Comparison of ENCODE assay signal across 8 mouse cellular contexts in genomic region chr2:4557028-4557427, GRCm38 (mm10).
DNase-seq lines count a peak whose midpoint lies in the region; ATAC-seq and TF ChIP-seq lines count a peak whose summit lies in the region.

No protein-coding gene starts in this region.

- no peaks in the 10 kb centered on the region for H3K36me3 ChIP-seq in intestine, embryonic 14.5 days (ENCODE audit: control insufficient read depth, insufficient read depth, low read length)
- no peaks in the 10 kb centered on the region for H3K36me3 ChIP-seq in intestine, postnatal 0 days (ENCODE audit: control insufficient read depth, insufficient read depth)
- peaks cover 0 to 59% of the 10 kb centered on the region in 2 experiments; a peak in 2 of 4 replicates for H3K36me3 ChIP-seq in MEL (ENCODE audit: control insufficient read depth in 1 of 2, insufficient read depth in 2 of 2, low read length in 2 of 2)
- no peaks in the 10 kb centered on the region for H3K36me3 ChIP-seq in forebrain, embryonic 15.5 days
- 0 out of 2 replicates have a peak, but pooled peaks cover under 1% of the 10 kb centered on the region for H3K36me3 ChIP-seq in liver, embryonic 16.5 days (ENCODE audit: control insufficient read depth, insufficient read depth)

- peaks cover 38% of the 10 kb centered on the region for H3K4me1 ChIP-seq in intestine, embryonic 14.5 days (replicated peaks; ENCODE audit: control insufficient read depth, insufficient read depth, low read length)
- H3K4me1 ChIP-seq in intestine, postnatal 0 days (replicated peaks; ENCODE audit: control insufficient read depth, insufficient read depth, low read length): peaks cover 26% of the 10 kb centered on the region
- H3K4me1 ChIP-seq in MEL (ENCODE audit: control insufficient read depth in 1 of 2, insufficient read depth in 2 of 2, low read length in 2 of 2): peaks cover 45 to 46% of the 10 kb centered on the region in 2 experiments
- H3K4me1 ChIP-seq in forebrain, embryonic 15.5 days: peaks cover 65% of the 10 kb centered on the region
- peaks cover 38% of the 10 kb centered on the region for H3K4me1 ChIP-seq in liver, embryonic 16.5 days (ENCODE audit: control insufficient read depth, low read depth, low read length)

- TF ChIP-seq EP300 in MEL (IDR thresholded peaks at IDR 0.05; ENCODE audit: low read depth in 1 of 2, low read length in 2 of 2): peak; percentile 31 to 35; a peak in 2 of 4 replicates

- ATAC-seq in intestine, embryonic 14.5 days (replicated peaks; ENCODE audit: low FRiP score, low TSS enrichment, low read depth): no peak
- ATAC-seq in intestine, postnatal 0 days: no peak
- no peak for ATAC-seq in forebrain, embryonic 15.5 days (replicated peaks)
- ATAC-seq in liver, embryonic 16.5 days (ENCODE audit: low read depth): no peak

- H3K4me3 ChIP-seq in intestine, embryonic 14.5 days (ENCODE audit: low read depth, low read length): no peak overlapping the region
- H3K4me3 ChIP-seq in intestine, postnatal 0 days (ENCODE audit: low read depth, low read length): no peak overlapping the region
- peak overlapping the region; percentile 38 to 97 for H3K4me3 ChIP-seq in MEL (ENCODE audit: control insufficient read depth in 1 of 2, insufficient read depth in 1 of 2, low read depth in 2 of 2, low read length in 2 of 2)
- H3K4me3 ChIP-seq in forebrain, embryonic 15.5 days: no peak overlapping the region
- 0 out of 2 replicates have a peak overlapping the region, but pooled peaks have one; percentile 6 for H3K4me3 ChIP-seq in liver, embryonic 16.5 days (ENCODE audit: low read depth, low read length)

- DNase-seq in intestine, embryonic 14.5 days (ENCODE audit: low spot score): no peak
- DNase-seq in MEL (ENCODE audit: low read depth, low spot score): peak; percentile 74
- DNase-seq in adrenal gland, adult 18-20 months (ENCODE audit: low spot score in 2 of 2): no peak
- no peak for DNase-seq in ovary, adult 18-20 months (ENCODE audit: low spot score)
- no peak for DNase-seq in right cerebral cortex, postnatal 4 days

- peak overlapping the region; percentile 44 for H3K27ac ChIP-seq in intestine, embryonic 14.5 days (ENCODE audit: low read depth)
- no peak overlapping the region for H3K27ac ChIP-seq in intestine, postnatal 0 days (ENCODE audit: low read depth, low read length)
- peak overlapping the region; percentile 95 for H3K27ac ChIP-seq in MEL (ENCODE audit: control insufficient read depth, low read depth, low read length)
- peak overlapping the region; percentile 93 for H3K27ac ChIP-seq in forebrain, embryonic 15.5 days (replicated peaks)
- peak overlapping the region; percentile 97 for H3K27ac ChIP-seq in liver, embryonic 16.5 days (ENCODE audit: low read length)

- TF ChIP-seq CTCF in intestine, postnatal 0 days (IDR thresholded peaks at IDR 0.05; ENCODE audit: low read depth): no peak
- TF ChIP-seq CTCF in MEL (IDR thresholded peaks at IDR 0.05 in 2 of 3, conservative IDR thresholded peaks at IDR 0.05 in 1 of 3; ENCODE audit: control insufficient read depth in 1 of 3, insufficient read depth in 1 of 3, low read depth in 2 of 3, low read length in 3 of 3, poor library complexity in 1 of 3, severe bottlenecking in 1 of 3): no peak

- 27% methylated on average over 4 of the region's 4 CpGs for WGBS in intestine, embryonic 14.5 days
- 42% methylated on average over 4 of the region's 4 CpGs for WGBS in intestine, postnatal 0 days
- WGBS in forebrain, embryonic 15.5 days: 15% methylated on average over 4 of the region's 4 CpGs
- 12% methylated on average over 4 of the region's 4 CpGs for WGBS in liver, embryonic 16.5 days (ENCODE audit: insufficient replicate concordance)

- no peak for TF ChIP-seq RAD21 in MEL (IDR thresholded peaks at IDR 0.05; ENCODE audit: low read depth, low read length)

- H3K79me2 ChIP-seq in MEL (ENCODE audit: control insufficient read depth, insufficient read depth, low read length, poor library complexity): peaks cover 11% of the 10 kb centered on the region

- H3K27me3 ChIP-seq in intestine, embryonic 14.5 days (replicated peaks; ENCODE audit: control insufficient read depth, insufficient read depth, low read length): no peaks in the 10 kb centered on the region
- no peaks in the 10 kb centered on the region for H3K27me3 ChIP-seq in intestine, postnatal 0 days (replicated peaks; ENCODE audit: control insufficient read depth, insufficient read depth, low read length)
- no peaks in the 10 kb centered on the region for H3K27me3 ChIP-seq in MEL (ENCODE audit: control insufficient read depth in 1 of 2, insufficient read depth in 2 of 2, low read length in 2 of 2)
- no peaks in the 10 kb centered on the region for H3K27me3 ChIP-seq in forebrain, embryonic 15.5 days
- H3K27me3 ChIP-seq in liver, embryonic 16.5 days (ENCODE audit: control insufficient read depth, insufficient read depth, low read depth, low read length): no peaks in the 10 kb centered on the region

- TF ChIP-seq POLR2A in MEL (IDR thresholded peaks at IDR 0.05; ENCODE audit: control insufficient read depth in 1 of 2, insufficient read depth in 1 of 2, low read depth in 1 of 2, low read length in 2 of 2, poor library complexity in 1 of 2): no peak

- no peak overlapping the region for H3K9ac ChIP-seq in intestine, embryonic 14.5 days (ENCODE audit: low read length)
- H3K9ac ChIP-seq in intestine, postnatal 0 days (ENCODE audit: low read depth, low read length): no peak overlapping the region
- peak overlapping the region; percentile 75 for H3K9ac ChIP-seq in MEL (ENCODE audit: control insufficient read depth, low read depth, low read length, poor library complexity, severe bottlenecking)
- no peak overlapping the region for H3K9ac ChIP-seq in forebrain, embryonic 15.5 days (replicated peaks)
- H3K9ac ChIP-seq in liver, embryonic 16.5 days (ENCODE audit: low read depth, low read length): peak overlapping the region; percentile 49

- no peaks in the 10 kb centered on the region for H3K9me3 ChIP-seq in intestine, embryonic 14.5 days (ENCODE audit: control insufficient read depth, low read length)
- H3K9me3 ChIP-seq in intestine, postnatal 0 days (ENCODE audit: control insufficient read depth): no peaks in the 10 kb centered on the region
- H3K9me3 ChIP-seq in MEL (replicated peaks; ENCODE audit: insufficient read depth, low read length): no peaks in the 10 kb centered on the region
- H3K9me3 ChIP-seq in forebrain, embryonic 15.5 days: no peaks in the 10 kb centered on the region
- no peaks in the 10 kb centered on the region for H3K9me3 ChIP-seq in liver, embryonic 16.5 days (replicated peaks; ENCODE audit: control insufficient read depth, low read length)

- H3K4me2 ChIP-seq in intestine, embryonic 14.5 days (ENCODE audit: low read length): no peak overlapping the region
- no peak overlapping the region for H3K4me2 ChIP-seq in intestine, postnatal 0 days (replicated peaks; ENCODE audit: low read depth)
- no peak overlapping the region for H3K4me2 ChIP-seq in forebrain, embryonic 15.5 days (replicated peaks)
- peak overlapping the region; percentile 54 for H3K4me2 ChIP-seq in liver, embryonic 16.5 days (ENCODE audit: low read depth, low read length)

TF ChIP-seq in MEL, 35 proteins besides CTCF, POLR2A, EP300 and RAD21:
- TF ChIP-seq ZKSCAN1 (IDR thresholded peaks at IDR 0.05; ENCODE audit: low read depth, low read length) (no peak; the same call in 1 of the 2 replicates), SIN3A (IDR thresholded peaks at IDR 0.05; ENCODE audit: low read length) (peak; percentile 75), E2F4 (IDR thresholded peaks at IDR 0.05; ENCODE audit: borderline replicate concordance, low read depth, low read length) (no peak), MAX (IDR thresholded peaks at IDR 0.05; ENCODE audit: low read length) (peak; percentile 48; the same call in 1 of the 2 replicates), ZNF384 (IDR thresholded peaks at IDR 0.05; ENCODE audit: low read depth, low read length) (peak; percentile 98), TCF12 (IDR thresholded peaks at IDR 0.05; ENCODE audit: low read depth, low read length) (peak; percentile 49; the same call in 1 of the 2 replicates), NELFE (IDR thresholded peaks at IDR 0.05; ENCODE audit: low read depth, low read length) (peak; percentile 35; the same call in 1 of the 2 replicates), ZMIZ1 (IDR thresholded peaks at IDR 0.05; ENCODE audit: low read depth, low read length) (0 out of 2 replicates have a peak, but pooled peaks have one; percentile 44), MAZ (IDR thresholded peaks at IDR 0.05; ENCODE audit: low read depth, low read length) (0 out of 2 replicates have a peak, but pooled peaks have one; percentile 34), ELF1 (IDR thresholded peaks at IDR 0.05; ENCODE audit: low read depth, low read length) (peak; percentile 63), ETS1 (IDR thresholded peaks at IDR 0.05; ENCODE audit: low read depth, low read length) (peak; percentile 82), UBTF (IDR thresholded peaks at IDR 0.05; ENCODE audit: borderline replicate concordance, insufficient read depth, low read depth, low read length) (no peak)

Comparison
In these comparisons a context has a peak if more than half of its experiments do, and no peak if none do; other contexts are left out.
1. H3K4me3 ChIP-seq: peak in MEL (2 of 2) and liver, embryonic 16.5 days (single experiment); none in intestine, embryonic 14.5 days (single experiment), intestine, postnatal 0 days (single experiment) and forebrain, embryonic 15.5 days (single experiment).
2. H3K9ac ChIP-seq: peak in MEL (single experiment) and liver, embryonic 16.5 days (single experiment); none in intestine, embryonic 14.5 days (single experiment), intestine, postnatal 0 days (single experiment) and forebrain, embryonic 15.5 days (single experiment).